Mouse (Mus musculus) leukemia stem cell, adult 10-12 weeks (primary cell): ENCODE measurements around the gene Lamtor2. TPM values are rescaled to one million over a fixed set of nuclear protein-coding genes. Genes with fewer than 3 reads are reported as not detected.

ENCODE experiments used
- polyA plus RNA-seq: library from polyadenylated mRNA; stranded (reverse); fragments of >175 nt; gene quantifications from 2 replicates; pipeline ENCODE4 v1.2.3, GENCODE M21; 2012; ENCODE audit warnings: low replicate concordance

The Lamtor2 gene
- polyA plus RNA-seq, result 19.8 and 57.6 TPM in 2 replicates

DNA sequence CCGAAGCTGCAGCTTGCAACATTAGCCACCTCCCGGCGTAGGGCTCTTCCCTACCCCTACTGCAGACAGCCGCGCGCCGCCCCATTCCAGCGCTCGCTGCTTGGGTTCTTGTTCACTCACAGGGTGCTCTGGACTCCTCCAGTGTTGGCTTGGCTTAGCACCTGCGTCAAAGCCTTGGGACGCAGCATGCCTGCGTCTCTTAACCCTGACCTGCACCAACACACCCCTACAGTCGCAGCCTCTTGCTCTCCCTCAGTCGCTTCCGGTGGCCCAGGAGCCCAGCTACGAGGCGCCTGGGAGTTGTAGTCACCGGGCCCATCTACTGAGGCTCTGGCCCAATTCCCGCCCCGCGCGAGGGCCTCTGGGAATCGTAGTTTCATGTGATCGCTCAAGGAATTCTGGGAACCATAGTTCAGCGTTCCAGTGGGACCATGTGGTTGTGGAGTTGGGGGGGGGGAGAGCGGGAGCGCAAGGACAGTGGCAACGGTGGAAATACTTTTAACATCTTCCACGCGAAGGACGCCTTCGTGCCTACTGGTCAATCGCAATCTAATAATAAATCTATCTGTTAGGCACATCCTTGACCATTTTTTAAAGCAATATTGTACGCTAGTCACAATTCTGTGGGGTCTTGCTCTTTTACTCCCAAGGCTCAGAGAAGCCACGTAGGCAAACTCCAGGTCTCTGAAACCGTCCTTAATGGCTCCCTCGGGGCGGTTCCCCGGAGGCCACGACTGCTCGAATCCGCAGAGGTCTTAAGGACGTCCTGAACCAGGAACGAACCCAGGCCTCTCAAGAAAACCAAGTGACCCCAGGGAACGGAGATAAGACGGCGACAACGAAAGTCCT lies at the start of gene Lamtor2:
Gene Lamtor2, minus strand, starts transcription at position 399 of the 849 bp plus-strand sequence.

DNA sequence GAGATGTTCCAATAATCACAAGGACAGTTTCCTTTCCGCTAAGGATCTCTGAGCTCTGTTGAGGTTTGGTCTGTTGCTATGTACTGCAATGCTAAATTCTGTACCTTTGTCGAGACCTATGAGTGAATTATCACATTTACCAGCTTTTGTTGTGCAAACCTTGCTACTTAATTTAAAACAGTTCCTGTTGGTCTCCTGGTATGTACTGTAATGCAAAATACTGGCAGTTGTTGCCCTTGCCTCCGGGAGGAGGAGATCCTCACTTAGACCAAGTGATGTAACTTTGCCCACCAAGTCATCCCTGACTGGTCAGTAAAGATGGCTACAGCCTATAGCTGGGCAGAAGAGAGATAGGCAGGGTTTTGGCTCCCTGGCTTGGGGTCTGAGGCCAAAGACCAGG lies 22.7 kb upstream of the Lamtor2 start, which contains the start of gene Ssr2:
Gene Ssr2, plus strand, starts transcription at position 337 of the 400 bp plus-strand sequence.

DNA sequence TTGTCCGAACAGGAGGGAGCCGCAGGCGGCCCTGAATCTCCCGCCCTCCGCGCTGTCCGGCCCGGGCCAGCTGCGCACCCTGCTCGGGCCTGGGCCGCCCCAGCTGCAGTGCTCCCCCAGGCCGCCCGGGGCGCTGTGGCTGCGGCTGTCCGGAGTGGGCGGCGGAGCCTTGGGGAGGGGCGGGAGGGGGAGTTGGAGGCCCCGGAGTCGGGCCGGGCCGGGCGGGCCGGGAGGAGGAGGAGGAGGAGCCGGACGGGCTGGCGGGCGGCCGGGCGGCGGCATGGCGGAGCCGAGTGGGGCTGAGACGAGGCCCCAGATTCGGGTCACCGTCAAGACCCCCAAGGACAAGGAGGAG lies 628 bp upstream of the Lamtor2 start, which contains the start of gene Ubqln4:
Gene Ubqln4, plus strand, starts transcription at position 234 of the 355 bp plus-strand sequence.

DNA sequence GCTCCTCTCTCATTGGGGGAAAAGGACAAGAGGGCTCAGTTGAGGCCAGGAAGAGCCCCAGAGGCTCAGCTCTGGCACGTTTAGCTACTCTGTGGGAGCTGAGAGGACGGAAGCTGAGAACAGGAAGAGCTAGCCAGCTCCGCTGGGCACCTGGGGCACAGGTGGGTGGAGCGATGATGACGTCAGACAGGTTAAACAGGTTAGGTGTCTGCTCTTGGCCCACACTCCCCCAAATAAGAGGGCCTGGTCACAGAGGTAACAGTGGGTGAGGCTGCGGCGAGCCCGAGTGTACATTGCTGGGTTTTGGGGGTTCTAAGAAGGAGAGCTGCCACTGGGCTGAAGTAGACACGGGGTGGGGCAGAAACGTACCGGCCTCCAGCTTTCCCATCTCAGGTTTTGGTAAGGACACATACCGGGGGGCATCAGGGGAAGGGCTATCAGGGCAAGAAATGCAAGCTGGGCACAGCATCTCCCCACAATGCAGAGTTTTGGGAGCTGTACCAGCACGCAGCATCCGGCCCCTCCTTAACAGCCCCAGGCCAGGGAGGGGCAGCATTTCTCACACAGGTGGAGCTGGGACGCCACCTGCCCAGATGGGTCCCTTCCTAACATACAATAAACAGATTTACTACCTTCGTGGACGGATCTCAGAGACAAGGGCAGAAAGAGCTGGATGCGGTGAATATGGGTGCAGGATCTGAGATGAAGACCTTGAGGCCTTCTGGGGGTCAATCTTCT lies 4.5 kb downstream of the Lamtor2 start, which contains the start of gene Rab25:
Gene Rab25, minus strand, starts transcription at position 121 of the 738 bp plus-strand sequence.

DNA sequence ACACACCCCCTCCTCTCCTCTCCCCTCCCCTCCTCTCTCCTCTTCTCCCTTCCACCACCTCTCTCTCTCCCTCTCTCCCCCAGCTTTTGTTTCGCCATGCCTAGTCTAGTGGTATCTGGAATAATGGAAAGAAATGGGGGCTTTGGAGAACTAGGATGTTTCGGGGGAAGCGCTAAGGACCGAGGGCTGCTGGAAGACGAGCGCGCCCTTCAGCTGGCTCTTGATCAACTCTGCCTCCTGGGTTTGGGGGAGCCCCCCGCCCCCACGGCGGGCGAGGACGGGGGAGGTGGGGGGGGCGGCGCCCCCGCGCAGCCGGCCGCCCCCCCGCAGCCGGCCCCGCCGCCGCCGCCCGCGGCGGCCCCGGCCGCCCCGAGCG lies 20.6 kb downstream of the Lamtor2 start, which contains the start of gene Mex3a:
Gene Mex3a, plus strand, starts transcription at position 97 of the 376 bp plus-strand sequence.

DNA sequence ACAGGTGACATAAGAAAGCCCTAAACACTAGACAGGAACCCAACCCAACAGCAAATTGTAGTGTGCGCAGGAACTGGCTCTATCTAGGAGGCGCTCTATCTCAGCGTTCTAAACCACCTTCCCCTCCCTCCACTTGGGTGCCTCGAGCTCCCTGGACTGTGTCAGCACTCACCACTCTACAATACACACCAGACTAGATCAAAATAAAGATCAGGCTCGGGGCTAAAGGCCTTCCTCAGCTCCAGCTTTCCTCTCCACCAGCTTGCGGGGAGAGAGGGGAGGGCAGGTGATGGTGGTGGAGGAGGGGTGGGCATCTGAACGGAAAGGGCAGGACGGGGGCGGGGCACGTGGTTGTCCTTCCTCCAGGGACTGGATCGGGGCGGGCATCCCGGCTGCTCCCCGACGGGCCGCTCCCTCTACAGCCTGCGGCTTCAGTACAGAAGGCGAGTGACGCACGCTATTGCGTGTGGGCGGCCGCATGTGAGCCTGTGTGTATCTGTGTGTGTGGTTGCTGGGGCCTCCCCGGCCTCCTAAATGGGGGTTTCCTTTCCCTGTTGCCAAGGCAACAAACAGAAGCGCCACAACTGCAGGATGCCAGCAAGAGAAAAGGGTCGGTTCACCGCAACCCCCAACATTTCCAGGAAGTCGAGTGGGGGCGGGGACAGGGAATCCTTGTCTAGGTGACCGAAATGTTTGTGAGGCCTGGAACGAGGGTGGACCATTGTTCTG lies 43.0 kb downstream of the Lamtor2 start, which contains the start of gene Lmna:
Gene Lmna, minus strand, starts transcription at position 265 of the 729 bp plus-strand sequence.

Other genes with a start within 250 kb of the Lamtor2 start
- gene Glmp, start 228.1 kb downstream of the Lamtor2 start, polyA plus RNA-seq, result 14.5 and 95.1 TPM in 2 replicates
- gene Tmem79, start 216.9 kb downstream of the Lamtor2 start, polyA plus RNA-seq, result 0.21 and 3.1 TPM in 2 replicates
- gene Smg5, start 216.8 kb downstream of the Lamtor2 start, polyA plus RNA-seq, result 91.7 and 114 TPM in 2 replicates
- gene Paqr6, start 188.5 kb downstream of the Lamtor2 start, polyA plus RNA-seq, result 0.55 and 0.57 TPM in 2 replicates
- not detected in 2 replicates for gene Bglap3, start 180.3 kb downstream of the Lamtor2 start, polyA plus RNA-seq
- not detected in 2 replicates for gene Bglap2, start 174.4 kb downstream of the Lamtor2 start, polyA plus RNA-seq
- gene Bglap, start 168.6 kb downstream of the Lamtor2 start, polyA plus RNA-seq, result 0.51 TPM in 1 of 2 replicates, not detected in the other
- gene Pmf1, start 142.7 kb downstream of the Lamtor2 start, polyA plus RNA-seq, result 95.1 and 190 TPM in 2 replicates
- gene Slc25a44, start 127.9 kb downstream of the Lamtor2 start, polyA plus RNA-seq, result 4.0 and 23.4 TPM in 2 replicates
- 48.8 and 91.1 TPM in 2 replicates for gene Sema4a, start 91.9 kb downstream of the Lamtor2 start, polyA plus RNA-seq
- gene Lmna, start 43.1 kb downstream of the Lamtor2 start, polyA plus RNA-seq, result 591 and 773 TPM in 2 replicates
- 1.4 TPM in 2 replicates for gene Mex3a, start 20.7 kb downstream of the Lamtor2 start, polyA plus RNA-seq
- 0.39 TPM in 1 of 2 replicates, not detected in the other for gene Rab25, start 4.8 kb downstream of the Lamtor2 start, polyA plus RNA-seq
- 75.8 and 121 TPM in 2 replicates for gene Ubqln4, start 684 bp upstream of the Lamtor2 start, polyA plus RNA-seq
- 37.4 and 416 TPM in 2 replicates for gene Ssr2, start 22.8 kb upstream of the Lamtor2 start, polyA plus RNA-seq
- 143 and 295 TPM in 2 replicates for gene Arhgef2, start 52.9 kb upstream of the Lamtor2 start, polyA plus RNA-seq
- gene Rxfp4, start 100.1 kb upstream of the Lamtor2 start, polyA plus RNA-seq, result not detected in 2 replicates
- gene Khdc4, start 132.7 kb upstream of the Lamtor2 start, polyA plus RNA-seq, result 16.0 and 17.2 TPM in 2 replicates
- 13.0 and 21.9 TPM in 2 replicates for gene Rit1, start 163.8 kb upstream of the Lamtor2 start, polyA plus RNA-seq
- gene Syt11, start 222.1 kb upstream of the Lamtor2 start, polyA plus RNA-seq, result 0.85 and 1.5 TPM in 2 replicates